Mouse (Mus musculus) limb, embryonic 14.5 days (tissue): ENCODE measurements around the gene Rab9b. TPM values are rescaled to one million over a fixed set of nuclear protein-coding genes. Genes with fewer than 3 reads are reported as not detected.

Source experiments
- ATAC-seq: fragments of 200-750 bp; cut with Nextera tagmentation; 2 replicates; pipeline ENCODE4 v1.8.0; 2017; ENCODE audit warnings: low read depth, moderate number of reproducible peaks, moderate TSS enrichment; ENCODE audit not compliant: low FRiP score
- DNase-seq: peaks from one replicate; pipeline ENCODE4 v3.0.0-alpha.2; 2015; ENCODE audit warnings: low spot score
- H3K27ac ChIP-seq: fragments of 300-500 bp; sonication (generic); replicated peaks from 2 replicates; pipeline ENCODE4 v1.5.1; 2014; ENCODE audit warnings: low read depth, mild to moderate bottlenecking, low read length, moderate library complexity, mixed read lengths
- H3K27me3 ChIP-seq: fragments of 300-500 bp; sonication (generic); 2 replicates; pipeline ENCODE4 v1.6.1; 2014; ENCODE audit warnings: low read length, mixed read lengths; ENCODE audit not compliant: control insufficient read depth, insufficient read depth
- H3K36me3 ChIP-seq: fragments of 300-500 bp; sonication (generic); 2 replicates; pipeline ENCODE4 v1.6.1; 2014; ENCODE audit warnings: mild to moderate bottlenecking, low read length, moderate library complexity, mixed read lengths; ENCODE audit not compliant: control insufficient read depth, insufficient read depth
- H3K4me1 ChIP-seq: fragments of 300-500 bp; sonication (generic); 2 replicates; pipeline ENCODE4 v1.6.1; 2014; ENCODE audit warnings: antibody characterized with exemption, low read length, mixed read lengths; ENCODE audit not compliant: control insufficient read depth, insufficient read depth
- H3K4me2 ChIP-seq: fragments of 300-500 bp; sonication (generic); replicated peaks from 2 replicates; pipeline ENCODE4 v1.6.1; 2014; ENCODE audit warnings: low read depth, mild to moderate bottlenecking, low read length, moderate library complexity; ENCODE audit not compliant: severe bottlenecking
- H3K4me3 ChIP-seq: fragments of 300-500 bp; sonication (generic); replicated peaks from 2 replicates; pipeline ENCODE4 v1.5.1; 2014; ENCODE audit warnings: low read length
- H3K9ac ChIP-seq: fragments of 300-500 bp; sonication (generic); 2 replicates; pipeline ENCODE4 v1.6.1; 2014; ENCODE audit warnings: mild to moderate bottlenecking, low read depth, low read length, moderate library complexity; ENCODE audit not compliant: severe bottlenecking
- H3K9me3 ChIP-seq: fragments of 300-500 bp; sonication (generic); 2 replicates; pipeline ENCODE4 v1.6.1; 2016; ENCODE audit warnings: low read length; ENCODE audit not compliant: control insufficient read depth
- POLR2A ChIP-seq: fragments of 200-500 bp; IDR thresholded peaks from 2 replicates; pipeline ENCODE4 v1.8.0; 2012; ENCODE audit warnings: inconsistent platforms, mild to moderate bottlenecking, moderate library complexity, borderline replicate concordance; ENCODE audit not compliant: insufficient read depth, insufficient read length; ENCODE audit errors: extremely low read depth
- WGBS: fragments of 180-500 bp; shearing (Covaris S2); extraction: QIAGEN DNeasy Blood & Tissue Kit; methylation state at CpG from one replicate; pipeline ENCODE4 v1.1.7; 2014; 5-methylcytosine and 5-hydroxymethylcytosine counted together
- polyA plus RNA-seq, 2 experiments: library from polyadenylated mRNA; depleted of rRNA in 1 of 2; stranded (reverse) in 1 of 2; unstranded in 1 of 2; fragments of >200 nt; fragmentation: Nextera tagmentation in 1 of 2; extraction: Ambion mirVana in 1 of 2; gene quantifications; 2 replicates each; pipeline versions ENCODE4 v1.2.1 to v1.2.3; 2012 to 2014

The Rab9b gene
- polyA plus RNA-seq (2012; rRNA removed) (0.09 and 0.16 TPM in 2 replicates), polyA plus RNA-seq (2014; fragmentation: Nextera tagmentation; extraction: Ambion mirVana) (0.23 and 0.44 TPM in 2 replicates)

DNA sequence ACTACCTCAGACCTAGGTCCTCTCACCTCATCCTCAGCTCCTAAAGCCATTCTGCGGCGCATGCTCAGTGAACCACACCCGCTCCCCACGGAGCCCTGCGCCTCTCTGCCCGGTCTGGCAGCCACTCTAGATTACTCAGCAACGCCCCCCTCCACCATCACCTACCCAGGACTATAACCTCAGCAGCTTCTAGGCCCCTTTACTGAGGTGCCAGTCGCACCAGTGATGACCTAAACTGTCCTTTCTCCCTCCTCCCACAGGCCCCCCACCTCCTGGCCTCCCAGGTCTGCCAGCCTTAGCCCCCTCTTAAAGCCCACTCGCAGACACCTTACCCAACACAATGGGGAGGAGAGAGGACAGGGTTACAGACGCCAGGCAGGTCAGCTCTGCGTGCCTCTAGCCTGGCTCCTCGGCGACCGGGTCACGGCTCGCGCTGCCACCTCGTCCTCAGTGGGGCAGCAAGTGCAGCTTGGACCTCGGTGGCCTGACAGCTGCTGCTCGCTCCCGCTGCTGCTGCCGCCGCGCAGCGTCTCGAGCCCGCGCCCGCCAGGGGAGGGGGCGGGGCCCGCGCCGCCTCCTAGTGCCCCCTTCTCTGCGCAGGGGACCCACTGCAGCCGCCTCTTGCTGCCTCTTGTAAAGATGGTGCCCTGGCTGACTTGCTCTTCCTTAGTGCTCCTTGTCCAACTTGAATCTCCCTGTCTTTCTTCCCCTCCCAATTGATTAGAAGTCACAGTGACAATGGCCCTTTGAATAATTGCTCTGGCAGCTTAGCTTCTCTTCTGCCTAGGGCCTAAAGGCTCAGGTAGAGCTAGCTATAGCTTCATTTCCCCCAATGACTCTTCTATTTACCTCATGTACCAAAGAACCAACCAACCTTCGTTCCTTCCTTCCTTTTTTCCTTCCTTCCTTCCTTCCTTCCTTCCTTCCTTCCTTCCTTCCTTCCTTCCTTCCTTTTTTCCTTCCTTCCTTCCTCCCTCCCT, at the start of gene Rab9b:
Rab9b (minus strand) TSS at position 695 of the 980 bp plus-strand sequence.
- no peak for TF ChIP-seq POLR2A
- no peak for ATAC-seq
- no peaks in the 10 kb centered on the region for H3K36me3 ChIP-seq
- peak within 1 kb of the TSS; percentile 65 for H3K4me2 ChIP-seq
- WGBS, result 18% methylated on average over 36 of the region's 36 CpGs
- no peak within 1 kb of the TSS for H3K27ac ChIP-seq
- no peaks in the 10 kb centered on the region for H3K27me3 ChIP-seq
- DNase-seq, result peak; percentile 2
- H3K4me3 ChIP-seq, result peak within 1 kb of the TSS; percentile 44
- no peaks in the 10 kb centered on the region for H3K9me3 ChIP-seq
- H3K9ac ChIP-seq, result peak within 1 kb of the TSS; percentile 40
- H3K4me1 ChIP-seq, result no peaks in the 10 kb centered on the region

DNA sequence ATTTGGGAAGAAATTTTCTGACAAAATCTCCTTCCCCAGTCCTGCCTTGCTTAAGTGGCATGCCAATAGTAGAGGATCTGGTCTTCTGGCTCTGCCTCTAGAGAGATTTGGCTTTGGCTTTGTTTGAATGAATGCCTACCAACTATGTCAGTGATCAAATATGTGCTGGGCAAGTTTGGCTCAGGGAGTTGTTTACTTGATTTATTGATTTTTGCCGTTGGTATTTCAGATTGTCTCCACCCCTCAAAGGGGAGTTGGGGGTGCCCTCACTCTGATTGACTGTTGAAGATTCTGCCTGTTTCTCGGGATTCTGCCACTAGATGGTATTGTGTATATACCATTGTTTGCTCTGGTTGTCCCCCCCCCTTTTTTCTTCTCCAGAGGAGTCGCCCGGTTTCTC, 35.8 kb upstream of the Rab9b start:
- Histone ChIP-seq H3K36me3 (no peaks in the 10 kb centered on the region), H3K9ac (no peak overlapping the region), H3K4me2 (no peak overlapping the region), H3K4me1 (no peaks in the 10 kb centered on the region), H3K27ac (no peak overlapping the region), H3K27me3 (no peaks in the 10 kb centered on the region), H3K4me3 (no peak overlapping the region), H3K9me3 (no peaks in the 10 kb centered on the region)
- DNase-seq, result no peak
- no peak for TF ChIP-seq POLR2A
- 70% methylated on average over 4 of the region's 4 CpGs for WGBS
- ATAC-seq, result no peak

DNA sequence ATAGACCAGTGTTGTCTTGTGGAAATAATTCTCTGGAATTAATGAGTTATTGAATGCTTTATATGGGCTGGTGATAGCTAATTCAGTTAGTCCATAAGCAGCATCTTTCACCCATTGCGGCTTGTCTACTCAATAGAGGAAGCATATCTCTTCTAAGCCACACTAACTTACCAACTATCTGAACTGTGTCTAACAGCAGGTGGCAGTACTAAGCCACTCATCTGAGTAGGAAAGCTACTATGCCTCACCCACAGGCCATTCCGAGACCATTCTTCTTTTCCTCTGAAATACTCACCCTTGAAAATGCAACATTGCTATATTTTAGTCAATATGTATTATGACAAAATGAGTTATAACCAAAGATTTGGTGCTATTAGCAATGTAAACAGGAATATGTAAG, 27.2 kb upstream of the Rab9b start:
- H3K27ac ChIP-seq, result no peak overlapping the region
- H3K9ac ChIP-seq, result no peak overlapping the region
- H3K27me3 ChIP-seq, result no peaks in the 10 kb centered on the region
- no peak overlapping the region for H3K4me2 ChIP-seq
- H3K4me1 ChIP-seq, result no peaks in the 10 kb centered on the region
- TF ChIP-seq POLR2A, result no peak
- peak; percentile 49 for DNase-seq
- no peaks in the 10 kb centered on the region for H3K9me3 ChIP-seq
- no peaks in the 10 kb centered on the region for H3K36me3 ChIP-seq
- ATAC-seq, result no peak
- H3K4me3 ChIP-seq, result no peak overlapping the region
- 51% methylated on average over 2 of the region's 2 CpGs for whole genome bisulfite sequencing

DNA sequence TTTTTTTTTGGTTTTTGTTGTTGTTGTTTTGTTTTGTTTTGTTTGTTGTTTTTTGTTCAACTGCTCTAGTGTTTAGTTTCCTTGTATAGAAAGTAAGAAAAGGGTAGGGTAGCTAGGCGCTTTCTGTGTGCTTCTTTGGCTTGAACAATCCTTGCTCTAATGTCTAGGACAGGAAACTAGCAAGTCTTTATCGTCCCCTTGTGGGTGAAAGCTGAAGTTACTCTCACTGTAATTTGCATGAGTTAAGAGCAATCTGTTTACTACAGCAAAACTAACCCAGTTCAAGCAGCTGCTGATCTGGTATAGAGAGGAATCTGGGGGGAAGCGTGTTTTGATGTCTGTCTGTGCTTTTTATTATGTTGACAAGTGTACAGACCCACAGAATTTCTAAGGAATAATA, 18.3 kb downstream of the Rab9b start:
- Histone ChIP-seq H3K9ac (no peak overlapping the region), H3K4me2 (no peak overlapping the region), H3K27ac (no peak overlapping the region), H3K27me3 (no peaks in the 10 kb centered on the region), H3K4me3 (no peak overlapping the region), H3K4me1 (no peaks in the 10 kb centered on the region), H3K9me3 (no peaks in the 10 kb centered on the region), H3K36me3 (no peaks in the 10 kb centered on the region)
- WGBS, result 32% methylated on average over 3 of the region's 3 CpGs
- no peak for ATAC-seq
- DNase-seq, result no peak
- no peak for TF ChIP-seq POLR2A

DNA sequence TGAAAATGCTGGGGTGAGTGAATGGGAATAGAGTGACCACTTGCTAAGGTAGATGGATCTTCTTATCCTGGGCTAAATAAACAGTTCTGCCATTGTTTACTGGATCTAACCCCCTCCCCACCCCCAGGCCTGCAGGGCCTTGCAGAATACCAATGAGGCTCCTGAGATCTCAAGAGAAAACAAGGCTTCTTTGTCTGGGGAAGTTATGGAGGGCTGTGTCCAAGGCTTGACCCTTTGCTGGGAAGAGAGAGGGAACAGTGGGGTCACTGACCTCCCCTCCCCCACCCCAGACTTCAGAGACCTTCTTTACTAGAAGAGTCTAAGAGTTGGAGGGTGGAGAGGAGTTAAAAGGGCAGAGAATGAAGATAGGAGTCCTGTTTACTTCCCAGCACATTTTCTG, 39.9 kb downstream of the Rab9b start:
- Histone ChIP-seq H3K4me2 (no peak overlapping the region), H3K4me1 (no peaks in the 10 kb centered on the region), H3K27me3 (no peaks in the 10 kb centered on the region), H3K4me3 (no peak overlapping the region), H3K36me3 (no peaks in the 10 kb centered on the region), H3K9ac (no peak overlapping the region), H3K27ac (no peak overlapping the region), H3K9me3 (no peaks in the 10 kb centered on the region)
- no peak for TF ChIP-seq POLR2A
- ATAC-seq, result no peak
- no peak for DNase-seq
